Mouse (Mus musculus) liver, postnatal 0 days (tissue): ENCODE measurements around the gene Rhpn2. TPM values are rescaled to one million over a fixed set of nuclear protein-coding genes. Genes with fewer than 3 reads are reported as not detected.

Experiments used
- ATAC-seq: fragments of 200-750 bp; cut with Nextera tagmentation; 2 replicates; pipeline ENCODE4 v1.8.0; 2017; ENCODE audit warnings: mild to moderate bottlenecking, moderate library complexity
- DNase-seq: peaks from one replicate; pipeline ENCODE4 v3.0.0-alpha.2; 2016
- H3K27ac ChIP-seq: fragments of 300-500 bp; sonication (generic); 2 replicates; pipeline ENCODE4 v1.5.1; 2014; ENCODE audit warnings: antibody characterized with exemption, moderate library complexity, mild to moderate bottlenecking, low read depth
- H3K27me3 ChIP-seq: fragments of 300-500 bp; sonication (generic); 2 replicates; pipeline ENCODE4 v1.6.1; 2014; ENCODE audit warnings: low read length, control low read depth, mixed read lengths; ENCODE audit not compliant: insufficient read depth
- H3K36me3 ChIP-seq: fragments of 300-500 bp; sonication (generic); replicated peaks from 2 replicates; pipeline ENCODE4 v1.6.1; 2014; ENCODE audit warnings: mild to moderate bottlenecking, control low read depth, low read length, moderate library complexity, mixed read lengths; ENCODE audit not compliant: insufficient read depth
- H3K4me1 ChIP-seq: fragments of 300-500 bp; sonication (generic); 2 replicates; pipeline ENCODE4 v1.6.1; 2014; ENCODE audit warnings: antibody characterized with exemption, mild to moderate bottlenecking, control low read depth; ENCODE audit not compliant: insufficient read depth
- H3K4me2 ChIP-seq: fragments of 300-500 bp; sonication (generic); 2 replicates; pipeline ENCODE4 v1.6.1; 2014; ENCODE audit warnings: low read depth, mild to moderate bottlenecking, low read length, moderate library complexity, mixed read lengths
- H3K4me3 ChIP-seq: fragments of 300-500 bp; sonication (generic); 2 replicates; pipeline ENCODE4 v1.5.1; 2014; ENCODE audit warnings: low read depth, low read length
- H3K9ac ChIP-seq: fragments of 300-500 bp; sonication (generic); replicated peaks from 2 replicates; pipeline ENCODE4 v1.6.1; 2014; ENCODE audit warnings: mild to moderate bottlenecking, moderate library complexity
- H3K9me3 ChIP-seq: fragments of 300-500 bp; sonication (generic); 2 replicates; pipeline ENCODE4 v1.6.1; 2016; ENCODE audit warnings: mild to moderate bottlenecking, control low read depth, low read length, mixed read lengths
- CTCF ChIP-seq: sonication (generic); IDR thresholded peaks from 2 replicates; pipeline ENCODE4 v1.5.1; 2016; ENCODE audit warnings: antibody characterized with exemption, low read depth
- EP300 ChIP-seq: IDR thresholded peaks from 2 replicates; pipeline ENCODE4 v1.6.1; 2016; ENCODE audit warnings: antibody characterized with exemption, low read depth, mild to moderate bottlenecking
- WGBS: fragments of 180-500 bp; shearing (Covaris S2); extraction: QIAGEN DNeasy Blood & Tissue Kit; methylation state at CpG from one replicate; pipeline ENCODE4 v1.1.7; 2014; ENCODE audit not compliant: insufficient replicate concordance; 5-methylcytosine and 5-hydroxymethylcytosine counted together
- polyA plus RNA-seq: library from polyadenylated mRNA; unstranded; fragments of >200 nt; fragmentation: Nextera tagmentation; extraction: Ambion mirVana; gene quantifications from 2 replicates; pipeline ENCODE4 v1.2.1, GENCODE M21; 2015

Rhpn2 gene
- polyA plus RNA-seq, 1 experiment from 2014 or later, result 8.1 TPM

DNA sequence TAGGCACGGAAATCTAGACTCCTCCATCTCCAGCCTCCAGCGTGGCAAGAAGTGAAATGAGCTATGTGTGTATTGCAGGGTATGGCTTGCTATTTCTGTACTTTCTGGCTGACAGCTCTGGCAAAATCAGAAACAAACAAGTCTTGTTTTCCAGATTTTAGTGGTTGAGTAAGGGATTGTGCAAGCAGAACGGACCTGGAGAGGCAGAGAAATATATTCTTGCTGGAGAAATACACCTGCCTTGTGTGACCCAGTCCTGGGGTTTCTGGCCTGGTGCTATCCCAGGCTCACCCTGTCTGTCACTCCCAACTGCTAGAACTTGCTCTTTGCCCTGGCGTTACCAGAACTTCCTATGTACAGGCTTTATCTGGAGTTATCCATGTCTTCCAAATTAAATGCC lies 8.5 kb downstream of the Rhpn2 start:
- Histone ChIP-seq H3K4me1 (peaks cover 4% of the 10 kb centered on the region; the same call in 1 of the 2 replicates), H3K36me3 (no peaks in the 10 kb centered on the region), H3K4me2 (no peak overlapping the region), H3K9me3 (no peaks in the 10 kb centered on the region), H3K9ac (no peak overlapping the region), H3K27ac (peak overlapping the region; percentile 78), H3K27me3 (0 out of 2 replicates have a peak, but pooled peaks cover 3% of the 10 kb centered on the region), H3K4me3 (no peak overlapping the region)
- WGBS, result 44% methylated on average over 4 of the region's 4 CpGs
- DNase-seq (no peak), ATAC-seq (peak; percentile 81)
- TF ChIP-seq CTCF (no peak), EP300 (0 out of 2 replicates have a peak, but pooled peaks have one; percentile 22)

- ATAC-seq, result no peak
- Histone ChIP-seq H3K9ac (no peak overlapping the region), H3K27ac (no peak overlapping the region), H3K36me3 (no peaks in the 10 kb centered on the region), H3K27me3 (no peaks in the 10 kb centered on the region), H3K4me1 (peaks cover 15% of the 10 kb centered on the region), H3K4me2 (no peak overlapping the region), H3K9me3 (no peaks in the 10 kb centered on the region), H3K4me3 (no peak overlapping the region)
- TF ChIP-seq EP300 (no peak), CTCF (no peak)
- no peak for DNase-seq
- WGBS, result 78% methylated on average over 5 of the region's 5 CpGs
Measured at GRCm38 (mm10) chr7:35344785-35345330, 10.9 kb downstream of the Rhpn2 start.

GRCm38 (mm10) chr7:35347918-35348700 lies 14.1 kb downstream of the Rhpn2 start:
- no peak for DNase-seq
- no peak overlapping the region for H3K4me3 ChIP-seq
- H3K27me3 ChIP-seq, result no peaks in the 10 kb centered on the region
- TF ChIP-seq EP300, result no peak
- no peak for TF ChIP-seq CTCF
- ATAC-seq, result peak; percentile 21; the same call in 1 of the 2 replicates
- H3K27ac ChIP-seq, result peak overlapping the region; percentile 86
- H3K4me2 ChIP-seq, result peak overlapping the region; percentile 20; the same call in 1 of the 2 replicates
- no peaks in the 10 kb centered on the region for H3K36me3 ChIP-seq
- peaks cover 14% of the 10 kb centered on the region for H3K4me1 ChIP-seq
- WGBS, result 49% methylated on average over 18 of the region's 18 CpGs
- no peaks in the 10 kb centered on the region for H3K9me3 ChIP-seq
- H3K9ac ChIP-seq, result no peak overlapping the region

DNA sequence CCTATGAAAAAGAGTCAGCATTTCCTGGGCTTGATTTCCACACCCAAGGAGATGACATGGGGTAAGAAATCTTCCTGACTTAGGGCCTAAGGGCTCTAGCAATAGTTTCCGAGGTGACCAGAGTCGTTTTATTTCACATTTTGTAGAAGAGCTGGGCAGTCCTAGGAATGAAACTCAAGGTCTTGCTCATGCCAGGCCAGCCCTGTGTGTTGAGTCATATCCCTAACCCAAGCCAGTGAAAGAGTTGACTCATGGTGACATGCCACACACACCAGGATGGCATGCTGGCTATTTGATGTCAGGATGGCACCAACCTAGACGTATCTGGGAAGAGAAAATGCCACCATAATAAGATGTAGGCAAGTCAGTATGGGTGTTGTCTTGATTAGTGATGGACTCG lies 15.1 kb downstream of the Rhpn2 start:
- 66% methylated on average over 4 of the region's 4 CpGs for WGBS
- H3K4me1 ChIP-seq, result peaks cover 14% of the 10 kb centered on the region
- H3K9ac ChIP-seq, result no peak overlapping the region
- no peaks in the 10 kb centered on the region for H3K36me3 ChIP-seq
- peak overlapping the region; percentile 86 for H3K27ac ChIP-seq
- no peaks in the 10 kb centered on the region for H3K27me3 ChIP-seq
- no peak for ATAC-seq
- H3K9me3 ChIP-seq, result no peaks in the 10 kb centered on the region
- no peak for TF ChIP-seq EP300
- no peak for TF ChIP-seq CTCF
- no peak for DNase-seq
- H3K4me3 ChIP-seq, result no peak overlapping the region
- H3K4me2 ChIP-seq, result no peak overlapping the region

DNA sequence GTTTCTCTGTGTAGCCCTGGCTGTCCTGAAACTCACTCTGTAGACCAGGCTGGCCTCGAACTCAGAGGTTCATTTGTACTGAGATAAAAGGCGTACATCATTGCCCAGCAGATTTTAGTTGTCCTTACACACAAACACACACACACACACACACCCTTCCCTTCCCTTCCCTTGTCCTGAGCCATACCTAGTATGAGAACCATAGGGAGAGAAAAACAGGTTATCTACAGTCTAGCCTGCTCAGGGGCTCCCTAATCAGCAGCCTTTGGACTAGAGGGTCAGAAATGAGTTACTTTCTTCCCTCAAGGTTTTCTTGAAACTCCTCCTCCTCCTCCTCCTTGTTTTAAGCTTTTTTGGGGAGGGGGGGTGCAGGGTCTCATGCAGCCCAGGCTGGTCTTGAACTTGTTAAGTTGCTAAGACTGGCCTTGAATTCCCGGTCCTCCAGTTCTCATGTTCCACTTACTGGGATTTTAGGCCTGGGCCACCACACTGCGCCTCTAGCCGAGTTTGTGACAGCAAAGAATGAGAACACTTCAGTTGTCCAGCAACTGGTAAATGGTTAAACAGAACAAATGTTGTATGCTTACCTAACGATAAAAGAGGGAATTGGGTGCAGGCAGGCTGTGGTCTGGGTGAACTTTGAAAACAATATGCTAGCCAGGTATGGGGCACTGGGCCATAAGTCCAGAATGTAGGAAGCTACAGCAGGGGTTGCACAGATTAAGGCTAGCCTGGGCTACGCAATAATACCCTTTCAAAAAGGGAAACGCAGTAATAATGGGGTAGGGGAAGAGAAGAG lies 16.1 kb downstream of the Rhpn2 start:
- no peaks in the 10 kb centered on the region for H3K9me3 ChIP-seq
- H3K4me1 ChIP-seq, result peaks cover 14% of the 10 kb centered on the region
- peak; percentile 85 for ATAC-seq
- TF ChIP-seq EP300, result no peak
- no peak for TF ChIP-seq CTCF
- no peaks in the 10 kb centered on the region for H3K36me3 ChIP-seq
- no peak overlapping the region for H3K9ac ChIP-seq
- H3K27ac ChIP-seq, result peak overlapping the region; percentile 86
- H3K4me3 ChIP-seq, result no peak overlapping the region
- no peaks in the 10 kb centered on the region for H3K27me3 ChIP-seq
- DNase-seq, result peak; percentile 20
- 55% methylated on average over 8 of the region's 8 CpGs for WGBS
- no peak overlapping the region; the same call in 1 of the 2 replicates for H3K4me2 ChIP-seq

- DNase-seq, result no peak
- peaks cover 14% of the 10 kb centered on the region for H3K4me1 ChIP-seq
- H3K27ac ChIP-seq, result peak overlapping the region; percentile 86; the same call in 1 of the 2 replicates
- no peak overlapping the region for H3K9ac ChIP-seq
- H3K4me2 ChIP-seq, result no peak overlapping the region
- H3K9me3 ChIP-seq, result no peaks in the 10 kb centered on the region
- no peak for ATAC-seq
- H3K36me3 ChIP-seq, result no peaks in the 10 kb centered on the region
- TF ChIP-seq CTCF (no peak), EP300 (no peak)
- no peak overlapping the region for H3K4me3 ChIP-seq
- no peaks in the 10 kb centered on the region for H3K27me3 ChIP-seq
- WGBS, result 74% methylated on average over 3 of the region's 3 CpGs
Measured at GRCm38 (mm10) chr7:35351155-35351554, 17.2 kb downstream of the Rhpn2 start.
